Mouse (Mus musculus) liver, adult 2 months (tissue): ENCODE results near the gene Bmp3. TPM values are rescaled to one million over a fixed set of nuclear protein-coding genes. Genes with fewer than 3 reads are reported as not detected.

Experiments
- DNase-seq: peaks from one replicate; pipeline ENCODE4 v3.0.0-alpha.2; 2011; ENCODE audit warnings: low read depth, low spot score; ENCODE audit errors: extremely low read depth
- H3K27ac ChIP-seq: fragments of 200-500 bp; replicated peaks from 2 replicates; pipeline ENCODE4 v1.5.1; 2012; ENCODE audit warnings: low read depth, mild to moderate bottlenecking, control low read depth, inconsistent platforms, low read length; ENCODE audit not compliant: insufficient read depth
- H3K27me3 ChIP-seq: fragments of 200-500 bp; 2 replicates; pipeline ENCODE4 v1.6.1; 2012; ENCODE audit warnings: mild to moderate bottlenecking, moderate library complexity, low read length, inconsistent platforms; ENCODE audit not compliant: control insufficient read depth, insufficient read depth
- H3K36me3 ChIP-seq: fragments of 200-500 bp; 2 replicates; pipeline ENCODE4 v1.6.1; 2012; ENCODE audit warnings: low read length, inconsistent platforms; ENCODE audit not compliant: control insufficient read depth, insufficient read depth
- H3K4me1 ChIP-seq: fragments of 200-500 bp; 2 replicates; pipeline ENCODE4 v1.6.1; 2011; ENCODE audit warnings: low read length; ENCODE audit not compliant: control insufficient read depth, insufficient read depth
- H3K4me3 ChIP-seq: fragments of 200-500 bp; 2 replicates; pipeline ENCODE4 v1.5.1; 2011; ENCODE audit warnings: low read depth, mild to moderate bottlenecking, control low read depth, low read length, moderate library complexity; ENCODE audit not compliant: insufficient read depth
- H3K79me2 ChIP-seq: fragments of 200-500 bp; 2 replicates; pipeline ENCODE4 v1.6.1; 2012; ENCODE audit warnings: inconsistent platforms, mild to moderate bottlenecking, low read length, moderate library complexity; ENCODE audit not compliant: control insufficient read depth, insufficient read depth
- H3K9ac ChIP-seq: fragments of 200-500 bp; 2 replicates; pipeline ENCODE4 v1.6.1; 2012; ENCODE audit warnings: low read depth, mild to moderate bottlenecking, control low read depth, inconsistent platforms, low read length
- CTCF ChIP-seq: fragments of 200-500 bp; IDR thresholded peaks from 2 replicates; pipeline ENCODE4 v1.5.1; 2011; ENCODE audit warnings: low read depth, low read length, control low read depth
- POLR2A ChIP-seq: fragments of 200-500 bp; IDR thresholded peaks from 2 replicates; pipeline ENCODE4 v1.6.1; 2011; ENCODE audit warnings: low read length, control low read depth; ENCODE audit not compliant: insufficient read depth; ENCODE audit errors: extremely low read depth
- WGBS: fragments of 180-500 bp; shearing (Covaris S2); methylation state at CpG from one replicate; pipeline ENCODE4 v1.1.7; 2018; 5-methylcytosine and 5-hydroxymethylcytosine counted together
- polyA plus RNA-seq: library from polyadenylated mRNA; depleted of rRNA; stranded (reverse); fragments of >200 nt; gene quantifications from 2 replicates; pipeline ENCODE4 v1.2.3, GENCODE M21; 2012
- total RNA-seq: library from RNA; depleted of rRNA; stranded (reverse); fragments of >200 nt; gene quantifications from 2 replicates; pipeline ENCODE4 v1.2.3, GENCODE M21; 2014

Gene Bmp3
- total and polyA plus RNA-seq, 2 experiments, result under 0.01 to 0.06 TPM

DNA sequence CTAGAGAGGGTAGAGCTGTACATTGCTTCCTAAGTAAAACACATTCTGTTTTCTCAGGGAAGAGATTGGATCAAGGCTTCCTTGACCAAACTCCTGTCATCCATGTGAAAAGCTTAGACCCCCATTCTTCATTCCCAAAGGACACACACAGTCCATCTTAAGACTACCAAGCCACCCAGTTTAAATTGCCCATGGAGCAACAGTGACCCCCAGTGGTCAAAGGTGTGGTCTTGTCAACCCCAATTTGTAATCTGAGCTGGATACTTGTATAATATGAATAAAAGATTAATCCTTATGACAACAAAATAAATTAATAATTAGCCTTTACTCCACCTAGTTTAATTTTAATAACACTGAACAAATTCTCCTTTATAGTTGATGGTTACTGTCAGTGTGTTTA, 24.7 kb downstream of the Bmp3 start:
- no peak overlapping the region for H3K4me3 ChIP-seq
- H3K27ac ChIP-seq, result no peak overlapping the region
- TF ChIP-seq CTCF (peak; percentile 65), POLR2A (no peak)
- peak; percentile 61 for DNase-seq
- no peak overlapping the region for H3K9ac ChIP-seq
- H3K79me2 ChIP-seq, result no peaks in the 10 kb centered on the region
- no peaks in the 10 kb centered on the region; the same call in 1 of the 2 replicates for H3K4me1 ChIP-seq
- no peaks in the 10 kb centered on the region for H3K27me3 ChIP-seq
- H3K36me3 ChIP-seq, result no peaks in the 10 kb centered on the region

DNA sequence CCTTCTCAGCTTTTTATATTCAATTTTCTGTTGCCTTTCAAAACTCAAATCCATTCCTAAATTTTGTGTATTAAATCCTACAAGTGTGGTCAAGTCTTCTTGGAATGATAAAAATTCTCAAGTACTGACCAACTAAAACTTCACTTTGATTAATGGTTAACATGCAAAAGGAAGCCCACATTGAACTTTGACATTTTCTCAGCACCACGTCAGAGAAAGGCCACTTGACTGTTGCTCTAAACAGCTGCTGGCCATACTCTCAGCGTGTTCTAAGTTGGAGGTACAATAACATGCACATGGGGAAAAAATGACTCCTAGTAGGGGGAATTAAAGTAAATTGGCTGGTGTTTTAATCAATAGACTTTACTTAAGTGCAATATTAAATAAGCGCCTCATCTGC, 27.9 kb downstream of the Bmp3 start:
- peak; percentile 81 for DNase-seq
- TF ChIP-seq CTCF, result no peak
- TF ChIP-seq POLR2A, result no peak
- Histone ChIP-seq H3K36me3 (no peaks in the 10 kb centered on the region), H3K4me1 (no peaks in the 10 kb centered on the region; the same call in 1 of the 2 replicates), H3K27ac (no peak overlapping the region), H3K4me3 (no peak overlapping the region), H3K79me2 (no peaks in the 10 kb centered on the region), H3K9ac (no peak overlapping the region), H3K27me3 (no peaks in the 10 kb centered on the region)
- WGBS, result 35% methylated on average over 3 of the region's 3 CpGs

DNA sequence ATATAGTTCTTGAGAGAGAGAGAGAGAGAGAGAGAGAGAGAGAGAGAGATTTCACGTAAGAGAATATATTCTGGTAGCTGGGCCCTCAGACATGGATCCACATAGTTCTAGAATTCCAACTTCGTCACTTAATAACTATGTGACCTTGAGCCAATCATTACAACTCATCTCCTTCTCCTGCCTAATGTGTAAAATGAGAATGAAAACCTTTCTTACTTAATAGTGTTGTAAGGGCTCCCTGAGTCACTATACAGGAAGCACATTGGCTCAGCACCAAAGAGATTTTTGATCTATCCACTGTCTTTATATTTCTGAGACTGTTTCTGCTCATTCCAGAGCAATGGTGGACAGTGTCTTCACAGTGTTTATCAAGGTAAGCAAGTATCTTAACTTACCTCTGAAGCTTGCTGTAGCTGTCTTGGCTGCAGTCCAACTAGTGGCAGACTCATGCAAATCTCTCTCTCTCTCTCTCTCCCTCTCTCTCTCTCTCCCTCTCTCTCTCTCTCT, 36.4 kb downstream of the Bmp3 start:
- no peak for TF ChIP-seq CTCF
- no peak for TF ChIP-seq POLR2A
- no peak for DNase-seq
- Histone ChIP-seq H3K27ac (no peak overlapping the region), H3K9ac (no peak overlapping the region), H3K36me3 (no peaks in the 10 kb centered on the region), H3K4me3 (no peak overlapping the region), H3K4me1 (no peaks in the 10 kb centered on the region), H3K27me3 (no peaks in the 10 kb centered on the region), H3K79me2 (no peaks in the 10 kb centered on the region)
- WGBS, result 72% methylated on average over 2 of the region's 2 CpGs

DNA sequence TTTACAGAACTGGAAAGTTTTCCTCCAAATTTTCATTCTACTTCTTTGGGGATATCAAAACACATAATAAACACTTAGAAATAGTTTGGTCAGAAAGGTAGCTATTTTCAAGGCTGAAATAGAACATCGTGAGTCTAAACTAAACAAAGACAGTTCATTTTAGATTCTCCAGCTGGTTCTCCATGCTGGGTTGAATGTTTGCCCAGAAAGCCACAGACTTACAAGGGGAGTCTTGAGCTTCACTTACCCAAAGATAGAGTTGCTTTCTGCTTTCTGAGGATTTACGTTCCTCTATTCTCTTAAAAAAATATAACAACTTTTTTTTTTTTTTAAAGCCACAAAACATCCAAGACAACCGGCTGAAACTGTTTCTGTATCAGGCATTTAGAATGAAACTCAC, 40.1 kb downstream of the Bmp3 start:
- WGBS, result 88% methylated on average over 3 of the region's 3 CpGs

DNA sequence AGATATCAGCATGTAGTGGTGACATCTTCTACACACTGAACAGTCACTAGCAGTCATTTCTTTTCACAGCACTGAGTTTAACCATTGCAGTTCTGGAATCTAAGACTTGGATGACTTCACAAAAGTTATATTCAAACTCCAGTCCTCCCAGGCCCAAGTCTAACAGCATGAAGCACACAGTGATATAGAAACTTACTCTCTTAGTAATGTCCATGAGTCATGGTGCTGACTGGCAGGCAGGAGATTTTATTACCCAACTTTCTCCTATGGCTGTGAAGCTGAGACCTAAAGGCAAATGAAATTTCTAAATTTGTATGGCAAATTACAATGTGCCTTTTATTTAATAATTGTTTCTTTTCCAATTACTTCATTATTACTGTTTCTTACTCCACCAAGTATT, 43.7 kb downstream of the Bmp3 start:
- TF ChIP-seq POLR2A, result no peak
- TF ChIP-seq CTCF, result no peak
- no peaks in the 10 kb centered on the region for H3K27me3 ChIP-seq
- no peak overlapping the region for H3K27ac ChIP-seq
- no peak overlapping the region for H3K9ac ChIP-seq
- H3K4me1 ChIP-seq, result no peaks in the 10 kb centered on the region
- H3K4me3 ChIP-seq, result no peak overlapping the region
- no peak for DNase-seq
- H3K79me2 ChIP-seq, result no peaks in the 10 kb centered on the region
- no peaks in the 10 kb centered on the region for H3K36me3 ChIP-seq

More for the DNA sequence above, 40.1 kb downstream of the Bmp3 start:
- Histone ChIP-seq H3K79me2 (no peaks in the 10 kb centered on the region), H3K27me3 (no peaks in the 10 kb centered on the region), H3K4me1 (no peaks in the 10 kb centered on the region), H3K9ac (no peak overlapping the region), H3K4me3 (no peak overlapping the region), H3K27ac (no peak overlapping the region), H3K36me3 (no peaks in the 10 kb centered on the region)
- no peak for DNase-seq
- no peak for TF ChIP-seq CTCF
- no peak for TF ChIP-seq POLR2A

DNA sequence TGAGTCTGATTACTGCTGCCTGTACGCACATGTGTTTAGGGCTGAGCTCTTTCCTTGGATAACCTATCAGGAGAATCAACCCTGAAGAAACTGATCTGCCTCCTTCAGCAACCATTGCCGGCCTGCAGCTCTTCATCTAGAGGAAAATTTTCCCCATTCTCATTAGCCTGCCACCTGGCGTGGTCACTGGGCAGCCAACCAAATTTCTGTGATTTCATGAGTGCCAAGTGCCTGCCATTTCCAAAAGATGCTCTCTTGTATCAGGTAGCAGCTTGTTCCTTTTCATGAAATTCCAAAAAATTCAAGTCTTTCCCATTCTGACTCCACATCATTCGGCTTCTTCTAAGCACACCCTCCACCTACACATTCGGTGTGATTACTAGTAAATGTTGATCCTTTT, 46.7 kb downstream of the Bmp3 start:
- H3K27ac ChIP-seq, result no peak overlapping the region
- TF ChIP-seq POLR2A (no peak), CTCF (no peak)
- H3K4me3 ChIP-seq, result no peak overlapping the region
- H3K27me3 ChIP-seq, result no peaks in the 10 kb centered on the region
- no peaks in the 10 kb centered on the region for H3K4me1 ChIP-seq
- no peak overlapping the region for H3K9ac ChIP-seq
- 72% methylated on average over 5 of the region's 5 CpGs for WGBS
- no peaks in the 10 kb centered on the region for H3K36me3 ChIP-seq
- no peak for DNase-seq
- no peaks in the 10 kb centered on the region for H3K79me2 ChIP-seq
